Mouse (Mus musculus) small intestine, adult 2 months (tissue): ENCODE measurements around the gene Gpr132.

Source experiments
- CTCF ChIP-seq: fragments of 200-500 bp; IDR thresholded peaks from 2 replicates; pipeline ENCODE4 v1.5.1; 2012; ENCODE audit warnings: low read depth, mild to moderate bottlenecking, control low read depth, inconsistent platforms, low read length, moderate library complexity, mixed read lengths; ENCODE audit not compliant: insufficient replicate concordance, insufficient read length; ENCODE audit errors: extremely low read depth
- POLR2A ChIP-seq: fragments of 200-500 bp; IDR thresholded peaks from 2 replicates; pipeline ENCODE4 v1.6.1; 2012; ENCODE audit warnings: low read depth, mild to moderate bottlenecking, control low read depth, inconsistent platforms, low read length, moderate library complexity

GRCm38 (mm10) chr12:112877073-112877576 is 9.1 kb upstream of the Gpr132 start:
- TF ChIP-seq POLR2A = no peak
- no peak for TF ChIP-seq CTCF
